Mouse (Mus musculus) CH12.LX (cell line): ENCODE measurements around the gene Ptpn21. TPM values are rescaled to one million over a fixed set of nuclear protein-coding genes. Genes with fewer than 3 reads are reported as not detected.

Source experiments
- DNase-seq: peaks from one replicate; pipeline ENCODE4 v3.0.0-alpha.2; 2013; ENCODE audit errors: extremely low read depth
- H3K27ac ChIP-seq: 2 replicates; pipeline ENCODE4 v1.5.1; 2012; ENCODE audit warnings: low read depth, mild to moderate bottlenecking, control low read depth, moderate library complexity; ENCODE audit not compliant: insufficient read depth
- H3K27me3 ChIP-seq: replicated peaks from 2 replicates; pipeline ENCODE3; 2012; ENCODE audit warnings: inconsistent platforms
- H3K36me3 ChIP-seq, 2 experiments: replicated peaks in 1 of 2; 2 replicates each; pipeline versions ENCODE3 to v1.6.1; 2012; ENCODE audit warnings: inconsistent platforms in 1 of 2, low read length in 1 of 2, mild to moderate bottlenecking in 1 of 2, mixed read lengths in 1 of 2, moderate library complexity in 1 of 2; ENCODE audit not compliant: control insufficient read depth in 1 of 2, insufficient read depth in 1 of 2
- H3K4me1 ChIP-seq, 2 experiments: 2 replicates each; pipeline ENCODE4 v1.6.1; 2012; ENCODE audit warnings: inconsistent platforms in 1 of 2, moderate library complexity in 1 of 2; ENCODE audit not compliant: insufficient read depth in 2 of 2, control insufficient read depth in 1 of 2
- H3K4me2 ChIP-seq: 2 replicates; pipeline ENCODE4 v1.6.1; 2012; ENCODE audit warnings: low read depth, mild to moderate bottlenecking, control low read depth; ENCODE audit not compliant: poor library complexity, insufficient read depth, severe bottlenecking
- H3K4me3 ChIP-seq, 3 experiments: fragments of 150-350 bp in 1 of 3; sonication (generic) in 1 of 3; replicated peaks in 1 of 3; 2 replicates each; pipeline versions ENCODE3 to v1.5.1; 2011 to 2012; ENCODE audit warnings: low read depth in 2 of 3, low read length in 2 of 3, mild to moderate bottlenecking in 2 of 3, moderate library complexity in 2 of 3, control low read depth in 1 of 3, improper control_type of control experiment in 1 of 3, inconsistent platforms in 1 of 3, mixed read lengths in 1 of 3; ENCODE audit not compliant: poor library complexity in 1 of 3
- H3K79me2 ChIP-seq: replicated peaks from 2 replicates; pipeline ENCODE4 v1.6.1; 2012; ENCODE audit warnings: mild to moderate bottlenecking, moderate library complexity; ENCODE audit not compliant: control insufficient read depth, poor library complexity, insufficient read depth, severe bottlenecking; ENCODE audit errors: extremely low read depth
- H3K9ac ChIP-seq: 2 replicates; pipeline ENCODE4 v1.6.1; 2012; ENCODE audit warnings: low read depth, mild to moderate bottlenecking, control low read depth, moderate library complexity; ENCODE audit not compliant: insufficient read depth
- H3K9me3 ChIP-seq: replicated peaks from 2 replicates; pipeline ENCODE3; 2012; ENCODE audit warnings: low read length, inconsistent platforms, mixed read lengths
- BHLHE40 ChIP-seq: IDR thresholded peaks from 2 replicates; pipeline ENCODE4 v1.6.1; 2011; ENCODE audit warnings: mild to moderate bottlenecking, low read depth, low read length, improper control_type of control experiment
- CHD1 ChIP-seq: IDR thresholded peaks from 2 replicates; pipeline ENCODE4 v1.6.1; 2012; ENCODE audit warnings: low read depth, low read length, improper control_type of control experiment, inconsistent platforms
- CHD2 ChIP-seq: IDR thresholded peaks from 2 replicates; pipeline ENCODE4 v1.6.1; 2011; ENCODE audit warnings: low read length, improper control_type of control experiment
- CTCF ChIP-seq, 2 experiments: IDR thresholded peaks in 1 of 2; conservative IDR thresholded peaks in 1 of 2; 2 replicates each; pipeline ENCODE4 v1.5.1; 2011 to 2012; ENCODE audit warnings: low read depth in 2 of 2, low read length in 2 of 2, improper control_type of control experiment in 1 of 2, inconsistent platforms in 1 of 2, mild to moderate bottlenecking in 1 of 2, moderate library complexity in 1 of 2
- E2F4 ChIP-seq: IDR thresholded peaks from 2 replicates; pipeline ENCODE4 v1.6.1; 2011; ENCODE audit warnings: low read depth, low read length, improper control_type of control experiment; ENCODE audit not compliant: insufficient replicate concordance
- ELF1 ChIP-seq: IDR thresholded peaks from 2 replicates; pipeline ENCODE4 v1.6.1; 2014; ENCODE audit warnings: low read depth, mild to moderate bottlenecking, inconsistent platforms, low read length, improper control_type of control experiment
- ETS1 ChIP-seq: conservative IDR thresholded peaks from 2 replicates; pipeline ENCODE4 v1.6.1; 2012; ENCODE audit warnings: low read depth, mild to moderate bottlenecking, inconsistent platforms, low read length, improper control_type of control experiment, moderate library complexity
- GABPA ChIP-seq: IDR thresholded peaks from 2 replicates; pipeline ENCODE4 v1.6.1; 2012; ENCODE audit warnings: low read depth, low read length, improper control_type of control experiment, inconsistent platforms; ENCODE audit not compliant: insufficient replicate concordance
- HCFC1 ChIP-seq: IDR thresholded peaks from 2 replicates; pipeline ENCODE4 v1.6.1; 2012; ENCODE audit warnings: low read depth, mild to moderate bottlenecking, inconsistent platforms, low read length, improper control_type of control experiment
- IRF4 ChIP-seq: IDR thresholded peaks from 2 replicates; pipeline ENCODE4 v1.6.1; 2014; ENCODE audit warnings: low read depth, mild to moderate bottlenecking, inconsistent platforms, low read length, improper control_type of control experiment
- JUN ChIP-seq: IDR thresholded peaks from 2 replicates; pipeline ENCODE4 v1.6.1; 2011; ENCODE audit warnings: low read depth, mild to moderate bottlenecking, low read length, improper control_type of control experiment, moderate library complexity; ENCODE audit not compliant: insufficient read depth
- KAT2A ChIP-seq: IDR thresholded peaks from 2 replicates; pipeline ENCODE4 v1.6.1; 2012; ENCODE audit warnings: low read length, improper control_type of control experiment, inconsistent platforms; ENCODE audit not compliant: insufficient replicate concordance
- MAFK ChIP-seq: IDR thresholded peaks from 2 replicates; pipeline ENCODE4 v1.6.1; 2011; ENCODE audit warnings: low read length, improper control_type of control experiment; ENCODE audit not compliant: insufficient replicate concordance
- MEF2A ChIP-seq: IDR thresholded peaks from 2 replicates; pipeline ENCODE4 v1.6.1; 2014; ENCODE audit warnings: low read depth, mild to moderate bottlenecking, inconsistent platforms, low read length, improper control_type of control experiment, borderline replicate concordance
- MXI1 ChIP-seq: IDR thresholded peaks from 2 replicates; pipeline ENCODE4 v1.6.1; 2011; ENCODE audit warnings: mild to moderate bottlenecking, low read depth, low read length, improper control_type of control experiment
- MYC ChIP-seq: IDR thresholded peaks from 2 replicates; pipeline ENCODE4 v1.6.1; 2011; ENCODE audit warnings: low read depth, mild to moderate bottlenecking, improper control_type of control experiment, low read length
- POLR2A ChIP-seq: IDR thresholded peaks from 2 replicates; pipeline ENCODE4 v1.6.1; 2011; ENCODE audit warnings: low read depth, mild to moderate bottlenecking, improper control_type of control experiment, low read length
- POLR2AphosphoS2 ChIP-seq: IDR thresholded peaks from 2 replicates; pipeline ENCODE4 v1.6.1; 2011; ENCODE audit warnings: low read depth, low read length, improper control_type of control experiment
- RAD21 ChIP-seq: IDR thresholded peaks from 2 replicates; pipeline ENCODE4 v1.6.1; 2011; ENCODE audit warnings: low read depth, mild to moderate bottlenecking, low read length, improper control_type of control experiment, moderate library complexity
- RCOR1 ChIP-seq: conservative IDR thresholded peaks from 2 replicates; pipeline ENCODE4 v1.6.1; 2012; ENCODE audit warnings: low read depth, mild to moderate bottlenecking, inconsistent platforms, low read length, improper control_type of control experiment
- SIN3A ChIP-seq: IDR thresholded peaks from 2 replicates; pipeline ENCODE4 v1.6.1; 2012; ENCODE audit warnings: low read length, improper control_type of control experiment, inconsistent platforms
- SMC3 ChIP-seq: IDR thresholded peaks from 2 replicates; pipeline ENCODE4 v1.6.1; 2011; ENCODE audit warnings: low read depth, low read length, improper control_type of control experiment
- UBTF ChIP-seq: IDR thresholded peaks from 2 replicates; pipeline ENCODE4 v1.6.1; 2012; ENCODE audit warnings: low read depth, mild to moderate bottlenecking, inconsistent platforms, low read length, improper control_type of control experiment, moderate library complexity
- USF2 ChIP-seq: conservative IDR thresholded peaks from 2 replicates; pipeline ENCODE4 v1.6.1; 2011; ENCODE audit warnings: low read depth, low read length, improper control_type of control experiment
- ZMIZ1 ChIP-seq: IDR thresholded peaks from 2 replicates; pipeline ENCODE4 v1.6.1; 2012; ENCODE audit warnings: low read depth, mild to moderate bottlenecking, inconsistent platforms, low read length, improper control_type of control experiment
- dilution Hi-C: fragments of 300-500 bp; cut with MboI; formaldehyde crosslinking; loops from 2 replicates; pipeline ENCODE4 v1.14.3; 2020; ENCODE audit warnings: low sequenced_read_pairs; ENCODE audit not compliant: extremely low pct_unique_long_range_greater_than_20kb, extremely low pct_ligation_motif_present
- in situ Hi-C: fragments of 300-500 bp; cut with MboI; formaldehyde crosslinking; loops from 3 replicates; pipeline ENCODE4 v1.14.3; 2019; ENCODE audit warnings: low sequenced_read_pairs, low pct_ligation_motif_present, low pct_unique_long_range_greater_than_20kb, mixed read lengths
- polyA plus RNA-seq: library from polyadenylated mRNA; unstranded; fragments of >175 nt; gene quantifications from 2 replicates; pipeline ENCODE4 v1.2.1, GENCODE M21; 2012; ENCODE audit warnings: low read depth; ENCODE audit not compliant: insufficient read length
- total RNA-seq, 2 experiments: library from RNA; depleted of rRNA; stranded (reverse); fragments of 300-350 nt in 1 of 2; fragments of >200 nt in 1 of 2; gene quantifications; 2 replicates each; pipeline ENCODE4 v1.2.3; 2012 to 2014

The Ptpn21 gene
- total RNA-seq (2012; rRNA removed) (3.0 and 3.5 TPM in 2 replicates), total RNA-seq (2014; rRNA removed) (1.7 and 2.2 TPM in 2 replicates), polyA plus RNA-seq (5.1 and 5.8 TPM in 2 replicates)

DNA sequence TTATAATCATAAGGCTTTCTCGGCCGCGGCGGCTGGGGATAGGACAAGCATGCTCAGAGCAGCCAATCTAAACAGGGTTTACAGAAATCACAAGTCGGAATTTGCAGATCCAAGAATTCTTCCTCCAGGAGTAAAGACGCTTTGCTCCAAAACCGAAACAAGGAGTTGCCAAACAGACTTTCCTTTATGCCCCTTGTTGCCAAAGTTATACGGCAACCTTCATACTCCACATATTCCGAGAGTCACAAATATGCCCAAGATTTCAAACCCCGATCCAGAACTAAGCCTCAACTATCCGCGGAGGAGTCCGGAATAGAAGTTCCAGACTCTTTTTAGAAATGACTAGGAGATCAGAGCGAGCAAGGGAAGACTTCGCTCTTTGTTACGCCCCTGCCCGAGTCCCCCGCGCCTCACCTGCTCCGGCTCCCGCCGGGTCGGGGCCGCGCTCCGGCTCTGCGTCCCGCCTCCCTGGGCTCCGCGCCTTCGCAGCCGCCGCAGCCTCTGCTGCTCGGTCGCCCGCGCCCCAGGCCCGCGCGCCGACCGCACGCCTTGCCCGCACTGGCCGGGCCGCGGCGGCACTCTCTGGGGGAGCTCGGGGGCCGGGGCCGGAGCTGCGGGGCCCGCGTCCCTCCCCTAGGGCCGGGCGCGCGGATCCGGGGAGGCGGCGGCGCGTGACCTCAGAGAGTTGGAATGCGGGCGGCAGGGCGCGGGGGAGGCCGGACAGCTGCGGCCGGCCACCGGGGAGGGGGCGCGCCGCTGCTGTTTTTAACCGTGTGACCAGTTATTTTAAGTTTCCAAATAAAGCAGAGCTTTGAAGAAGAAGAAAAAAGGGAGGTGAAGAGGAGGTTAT is at the start of gene Ptpn21:
Gene Ptpn21, minus strand, starts transcription at position 455 of the 850 bp plus-strand sequence.
- Histone ChIP-seq H3K27ac (no peak within 1 kb of the TSS), H3K27me3 (peaks cover 59% of the 10 kb centered on the region), H3K4me1 (peaks cover 4 to 28% of the 10 kb centered on the region in 2 experiments; a peak in 2 of 4 replicates), H3K4me2 (peak within 1 kb of the TSS; percentile 89), H3K79me2 (0 out of 2 replicates have a peak, but pooled peaks cover 2% of the 10 kb centered on the region), H3K9me3 (peaks cover 2% of the 10 kb centered on the region), H3K9ac (peak within 1 kb of the TSS; percentile 80), H3K4me3 (peak within 1 kb of the TSS; percentile 26 to 78 (median 32)), H3K36me3 (no peaks in the 10 kb centered on the region)
- in situ Hi-C loops (loop anchor here (10.0 kb wide), 1 partner anchor 62 kb away; no protein-coding TSS in a partner anchor), dilution Hi-C loops (no loop called here)
- no peak for TF ChIP-seq MEF2A
- no peak for TF ChIP-seq KAT2A
- TF ChIP-seq MYC = no peak
- TF ChIP-seq ELF1 = no peak
- no peak for TF ChIP-seq CTCF (conservative IDR thresholded peaks at IDR 0.05 in 1 of 2, IDR thresholded peaks at IDR 0.05 in 1 of 2; ENCODE audit: low read depth in 2 of 2, low read length in 2 of 2)
- no peak for TF ChIP-seq RAD21
- 0 out of 2 replicates have a peak, but pooled peaks have one; percentile 48 for TF ChIP-seq MXI1
- TF ChIP-seq HCFC1 = no peak
- peak; percentile 37; the same call in 1 of the 2 replicates for TF ChIP-seq SIN3A
- TF ChIP-seq IRF4 = no peak
- TF ChIP-seq BHLHE40 = no peak
- peak; percentile 51; the same call in 1 of the 2 replicates for TF ChIP-seq UBTF
- DNase-seq = no peak

DNA sequence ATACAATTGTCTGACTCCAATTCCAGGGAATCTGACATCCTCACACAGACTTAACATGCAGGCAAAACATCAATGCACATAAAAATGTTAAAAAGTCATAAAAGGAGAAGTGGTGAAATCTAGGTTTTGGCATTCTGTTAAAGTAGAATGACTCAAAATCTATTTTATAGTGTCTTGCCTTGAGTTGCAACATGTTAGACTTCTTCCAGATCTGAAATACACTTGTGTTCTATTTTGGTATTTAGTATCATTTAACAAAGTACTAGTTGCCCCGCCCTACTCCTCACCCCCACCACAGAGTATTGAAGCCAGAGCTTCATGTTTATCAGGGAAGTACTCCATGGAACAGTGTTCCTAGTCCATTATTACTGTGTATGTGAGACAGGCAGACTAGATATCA is 47.0 kb upstream of the Ptpn21 start:
- Histone ChIP-seq H3K27ac (no peak overlapping the region), H3K4me2 (no peak overlapping the region), H3K4me1 (no peaks in the 10 kb centered on the region), H3K79me2 (no peaks in the 10 kb centered on the region), H3K36me3 (peaks cover 51 to 83% of the 10 kb centered on the region in 2 experiments), H3K27me3 (no peaks in the 10 kb centered on the region), H3K4me3 (no peak overlapping the region), H3K9ac (no peak overlapping the region), H3K9me3 (no peaks in the 10 kb centered on the region)
- dilution Hi-C loops = no loop called here
- in situ Hi-C loops = no loop called here
- TF ChIP-seq SMC3 (no peak), ETS1 (no peak), POLR2A (no peak), GABPA (no peak), MYC (no peak), BHLHE40 (no peak), JUN (no peak), CHD1 (no peak), CHD2 (no peak), ZMIZ1 (no peak), KAT2A (no peak), IRF4 (no peak), USF2 (no peak), MXI1 (no peak), E2F4 (no peak), MAFK (no peak), POLR2AphosphoS2 (no peak), RCOR1 (no peak), HCFC1 (no peak)
- no peak for DNase-seq
